Mouse (Mus musculus) bone marrow, adult 2 months (tissue): ENCODE measurements around the gene Sgpp2. TPM values are rescaled to one million over a fixed set of nuclear protein-coding genes. Genes with fewer than 3 reads are reported as not detected.

Experiments
- H3K27ac ChIP-seq: fragments of 200-500 bp; 2 replicates; pipeline ENCODE4 v1.5.1; 2012; ENCODE audit warnings: low read depth, mild to moderate bottlenecking, control low read depth, inconsistent platforms, low read length; ENCODE audit not compliant: control insufficient read depth, poor library complexity, insufficient read depth
- H3K4me1 ChIP-seq: fragments of 200-500 bp; 2 replicates; pipeline ENCODE4 v1.6.1; 2011; ENCODE audit warnings: low read length; ENCODE audit not compliant: control insufficient read depth, insufficient read depth
- H3K4me3 ChIP-seq: fragments of 200-500 bp; replicated peaks from 2 replicates; pipeline ENCODE3; 2011; ENCODE audit warnings: mild to moderate bottlenecking, low read depth, low read length, control low read depth; ENCODE audit not compliant: control insufficient read depth
- CTCF ChIP-seq: fragments of 200-500 bp; IDR thresholded peaks from 2 replicates; pipeline ENCODE4 v1.5.1; 2011; ENCODE audit warnings: low read length, control low read depth; ENCODE audit not compliant: control insufficient read depth, insufficient read depth
- POLR2A ChIP-seq: fragments of 200-500 bp; IDR thresholded peaks from 2 replicates; pipeline ENCODE4 v1.6.1; 2011; ENCODE audit warnings: low read depth, mild to moderate bottlenecking, control low read depth, low read length, borderline replicate concordance; ENCODE audit not compliant: control insufficient read depth
- WGBS: fragments of 180-500 bp; shearing (Covaris S2); methylation state at CpG from one replicate; pipeline ENCODE4 v1.1.7; 2018; 5-methylcytosine and 5-hydroxymethylcytosine counted together
- polyA plus RNA-seq: library from polyadenylated mRNA; stranded (reverse); fragments of >200 nt; gene quantifications from 2 replicates; pipeline ENCODE4 v1.2.4, GENCODE M21; 2011; ENCODE audit warnings: low replicate concordance; ENCODE audit not compliant: missing spikeins, insufficient read depth, insufficient read length

The Sgpp2 gene
- polyA plus RNA-seq, 1 experiment: 0.62 TPM

DNA sequence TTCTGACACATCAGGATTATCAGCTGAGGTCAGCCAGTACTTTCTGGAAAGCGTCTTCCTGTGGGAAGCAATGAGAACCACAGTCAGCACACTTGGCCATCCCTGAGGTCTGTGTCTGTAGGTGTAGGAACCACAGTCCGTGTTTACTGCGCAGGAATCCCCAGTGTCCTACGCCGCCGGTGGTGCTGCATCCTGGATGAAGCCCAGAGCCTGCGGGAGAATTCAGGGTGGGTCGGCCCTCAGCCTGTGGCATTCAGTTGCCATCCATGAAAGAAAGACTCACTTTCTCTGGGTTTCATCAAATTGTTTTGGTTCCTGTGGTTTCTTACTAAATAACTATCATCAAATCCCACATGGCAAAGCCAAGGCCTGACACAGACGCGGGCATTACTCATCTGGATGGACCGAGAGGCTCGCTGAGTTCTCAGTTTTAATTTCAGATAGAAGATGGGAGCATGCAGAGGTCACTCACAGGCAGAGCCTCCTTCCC lies 37.2 kb downstream of the Sgpp2 start:
- Histone ChIP-seq H3K4me3 (no peak overlapping the region), H3K27ac (no peak overlapping the region), H3K4me1 (no peaks in the 10 kb centered on the region)
- WGBS: 75% methylated on average over 12 of the region's 12 CpGs
- TF ChIP-seq POLR2A: no peak
- no peak for TF ChIP-seq CTCF

DNA sequence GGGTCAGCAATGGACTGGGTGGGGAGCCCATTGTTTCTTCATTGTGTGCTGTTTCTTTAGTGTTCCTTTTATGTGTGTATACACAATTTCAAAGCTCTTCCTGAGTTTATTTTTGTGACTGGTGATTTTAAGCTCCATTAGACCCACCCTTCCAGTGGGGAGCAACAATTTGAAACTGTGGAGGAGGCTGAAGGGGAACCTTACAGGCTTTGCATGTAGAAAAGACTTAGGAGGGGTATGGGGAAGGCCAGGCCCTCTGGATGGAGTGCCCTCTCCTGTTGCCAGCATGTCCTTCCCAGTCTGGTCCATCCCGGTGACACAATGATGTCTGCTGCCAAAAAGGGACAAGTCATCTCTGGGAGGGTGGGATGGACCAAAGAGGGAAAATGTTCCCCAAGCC lies 39.1 kb downstream of the Sgpp2 start:
- 96% methylated on average over 1 of the region's 1 CpGs for WGBS
- Histone ChIP-seq H3K4me1 (no peaks in the 10 kb centered on the region), H3K4me3 (no peak overlapping the region), H3K27ac (no peak overlapping the region)
- TF ChIP-seq POLR2A (no peak), CTCF (no peak)

DNA sequence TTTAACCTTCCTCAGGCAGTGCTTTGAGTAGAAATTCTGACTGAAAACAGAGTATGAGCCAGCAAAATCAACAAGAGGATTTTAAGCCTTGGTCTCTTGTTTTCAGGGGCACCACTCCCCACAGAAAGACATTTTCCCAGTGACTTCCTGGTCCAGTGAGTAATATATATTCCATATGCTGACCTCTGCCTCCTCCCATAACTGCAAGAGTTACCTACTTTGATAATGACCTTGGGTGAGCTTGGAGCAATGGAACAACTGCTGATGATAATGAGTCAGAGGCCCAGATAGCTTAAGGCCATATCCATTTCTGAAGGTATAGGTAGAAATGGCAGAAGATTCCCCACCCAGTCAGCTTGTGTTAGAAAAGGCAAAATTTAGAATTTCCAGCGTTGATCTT lies 43.1 kb downstream of the Sgpp2 start:
- Histone ChIP-seq H3K27ac (no peak overlapping the region), H3K4me1 (no peaks in the 10 kb centered on the region), H3K4me3 (no peak overlapping the region)
- TF ChIP-seq CTCF (no peak), POLR2A (no peak)
- 53% methylated on average over 1 of the region's 1 CpGs for WGBS

DNA sequence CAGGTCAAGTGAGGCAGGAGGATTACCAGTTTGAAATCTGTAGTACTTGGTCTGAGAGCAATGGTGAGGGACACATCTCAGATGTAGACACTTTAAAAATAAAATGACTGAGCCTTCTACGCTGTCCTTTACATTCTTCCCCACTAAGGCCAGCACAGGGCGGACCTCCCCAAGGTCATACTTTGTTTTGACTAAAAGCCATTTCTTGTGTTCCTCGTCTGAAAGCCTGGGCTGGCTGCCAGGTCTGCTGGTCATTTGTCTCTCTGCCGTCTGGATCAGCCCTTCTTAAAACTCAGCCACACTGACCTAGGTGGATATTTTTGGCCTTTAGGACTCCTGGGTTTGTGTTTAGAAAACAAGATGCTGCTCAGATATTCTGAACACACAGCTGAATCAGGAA lies 45.0 kb downstream of the Sgpp2 start:
- H3K4me1 ChIP-seq: no peaks in the 10 kb centered on the region
- no peak overlapping the region for H3K4me3 ChIP-seq
- 58% methylated on average over 4 of the region's 4 CpGs for WGBS
- H3K27ac ChIP-seq: no peak overlapping the region
- TF ChIP-seq POLR2A (no peak), CTCF (no peak)

DNA sequence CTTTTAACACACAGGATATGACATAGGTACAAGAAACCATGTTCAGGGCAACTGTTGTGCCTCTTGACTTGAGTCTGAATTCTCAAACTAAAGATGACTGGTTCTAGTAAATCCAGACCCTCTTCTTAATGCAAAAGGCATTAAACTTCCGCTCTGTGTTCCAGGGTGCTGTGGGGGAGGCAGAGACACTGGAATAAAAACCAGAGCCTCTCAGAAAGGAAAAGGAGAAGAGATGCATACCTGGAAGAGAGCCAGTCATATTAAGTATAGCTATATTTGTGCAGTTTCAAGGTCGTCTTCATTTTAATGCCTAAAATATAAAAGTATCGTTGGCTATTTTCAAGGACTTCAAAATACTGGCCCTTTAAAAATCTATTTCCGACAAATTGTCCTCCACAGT lies 47.3 kb downstream of the Sgpp2 start:
- Histone ChIP-seq H3K4me1 (no peaks in the 10 kb centered on the region; the same call in 1 of the 2 replicates), H3K4me3 (no peak overlapping the region), H3K27ac (no peak overlapping the region)
- TF ChIP-seq POLR2A: no peak
- no peak for TF ChIP-seq CTCF
- 81% methylated on average over 4 of the region's 4 CpGs for WGBS

DNA sequence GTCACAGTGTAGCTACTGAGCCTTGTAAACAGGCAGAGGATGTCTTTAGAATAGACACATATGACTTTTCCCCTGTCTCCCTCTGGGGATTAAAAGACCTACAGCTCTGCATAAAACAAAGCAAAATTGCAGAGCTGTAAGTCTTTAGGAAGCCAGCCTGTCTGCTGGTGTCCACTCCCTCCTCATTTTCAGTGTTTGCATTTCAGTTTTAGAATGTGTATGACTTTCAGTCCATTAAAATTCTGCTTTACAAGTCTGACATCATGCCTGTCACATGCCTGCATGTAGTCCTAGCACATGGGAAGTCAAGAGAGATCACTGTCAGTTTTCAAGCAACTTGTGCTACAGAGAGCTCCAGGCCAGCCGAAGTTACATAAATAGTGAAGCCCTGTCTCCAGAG lies 47.7 kb downstream of the Sgpp2 start:
- no peaks in the 10 kb centered on the region; the same call in 1 of the 2 replicates for H3K4me1 ChIP-seq
- H3K4me3 ChIP-seq: no peak overlapping the region
- no peak overlapping the region for H3K27ac ChIP-seq
- WGBS: 67% methylated on average over 1 of the region's 1 CpGs
- TF ChIP-seq POLR2A: no peak
- TF ChIP-seq CTCF: no peak

DNA sequence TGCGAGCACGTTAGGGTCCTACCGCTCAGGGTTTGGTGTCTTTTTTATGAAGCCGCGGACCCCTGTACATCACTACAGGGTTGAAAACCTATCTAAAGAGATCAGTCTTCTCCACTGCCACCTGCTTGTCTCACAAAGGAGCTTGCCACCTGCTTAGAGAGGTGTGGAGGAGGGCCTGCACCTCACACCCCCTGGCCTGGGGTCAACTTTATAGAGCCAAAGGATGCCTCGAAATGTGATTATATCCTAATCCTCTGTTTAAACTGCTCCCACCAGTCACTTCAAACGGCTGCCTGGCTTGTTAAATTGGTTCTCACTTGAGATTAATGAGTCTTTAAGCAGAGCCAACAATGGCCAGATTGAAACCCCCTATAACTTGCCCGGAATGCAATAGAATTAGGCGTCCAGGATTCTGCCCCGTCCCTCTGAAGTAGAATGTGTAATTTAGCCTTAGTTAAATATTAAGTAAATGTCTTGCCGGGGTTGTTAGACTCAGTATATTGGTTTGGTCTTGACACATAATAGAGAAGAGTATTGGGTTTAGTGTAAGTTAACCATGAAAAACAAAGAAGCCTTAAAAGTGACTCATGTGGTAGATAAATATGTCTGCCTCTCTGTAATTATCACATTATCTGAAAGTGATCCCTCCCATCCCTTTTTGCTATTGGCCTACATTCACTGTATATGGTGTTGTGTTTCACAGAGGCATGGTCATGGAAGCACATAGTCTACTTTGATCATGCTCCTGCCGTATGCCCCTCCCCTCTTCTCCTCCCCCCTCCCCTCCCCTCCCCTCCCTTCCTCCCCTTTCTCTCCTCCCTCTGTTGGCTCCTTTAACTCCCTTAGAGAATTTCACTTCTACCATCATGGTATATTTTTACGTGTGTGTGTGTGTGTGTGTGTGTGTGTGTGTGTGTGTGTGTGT lies 54.1 kb downstream of the Sgpp2 start:
- H3K27ac ChIP-seq: no peak overlapping the region
- no peaks in the 10 kb centered on the region; the same call in 1 of the 2 replicates for H3K4me1 ChIP-seq
- TF ChIP-seq CTCF (no peak), POLR2A (no peak)
- H3K4me3 ChIP-seq: no peak overlapping the region
- WGBS: 75% methylated on average over 13 of the region's 13 CpGs

- no peaks in the 10 kb centered on the region for H3K4me1 ChIP-seq
- WGBS: 51% methylated on average over 5 of the region's 5 CpGs
- no peak overlapping the region for H3K27ac ChIP-seq
- TF ChIP-seq POLR2A: no peak
- TF ChIP-seq CTCF: no peak
- no peak overlapping the region for H3K4me3 ChIP-seq
These were observed 57.7 kb downstream of the Sgpp2 start for GRCm38 (mm10) chr1:78367806-78368205.
